Mouse (Mus musculus) embryonic stem cell, embryonic (primary cell): ENCODE measurements around the gene Vegfa.

Experiments used
- CTCF ChIA-PET, 4 experiments: fragments of 300-600 bp in 2 of 4; fragments of 350-600 bp in 2 of 4; sonication (Branson Sonifier 250); formaldehyde crosslinking; loops; one replicate each; lab custom pipeline; 2022; ENCODE audit warnings: inconsistent platforms in 2 of 4; lab: Charles Lee
- POLR2A ChIA-PET, 4 experiments: fragments of 300-600 bp in 2 of 4; fragments of 350-600 bp in 2 of 4; sonication (Branson Sonifier 250); formaldehyde crosslinking; loops; one replicate each; lab custom pipeline; 2022; ENCODE audit warnings: antibody characterized with exemption in 4 of 4, inconsistent platforms in 1 of 4; lab: Charles Lee

The Vegfa gene

GRCm38 (mm10) chr17:46038906-46039305, 6.7 kb upstream of the Vegfa start:
- POLR2A ChIA-PET = interaction anchor here in 2 of 4 experiments (0.8 to 1.5 kb wide), 4 partner anchors 31 to 166 kb away, joined by 3 to 4 read pairs (median 4); no protein-coding TSS in a partner anchor
- CTCF ChIA-PET = interaction anchor here (0.6 to 2.8 kb wide), 9 partner anchors 9 to 305 kb away, joined by 3 to 11 read pairs (median 3); partner anchors contain the start of gene 1600014C23Rik (in 1 of the 4)

- ChIA-PET POLR2A (interaction anchor here in 1 of 4 experiments (1.1 kb wide), 1 partner anchor 60 kb away, joined by 3 read pairs; no protein-coding TSS in a partner anchor), CTCF (interaction anchor here in 2 of 4 experiments (0.6 to 0.7 kb wide), 2 partner anchors 163 to 315 kb away, joined by 3 to 4 read pairs; no protein-coding TSS in a partner anchor)
Observed at GRCm38 (mm10) chr17:46036400-46036799, 4.2 kb upstream of the Vegfa start.

DNA sequence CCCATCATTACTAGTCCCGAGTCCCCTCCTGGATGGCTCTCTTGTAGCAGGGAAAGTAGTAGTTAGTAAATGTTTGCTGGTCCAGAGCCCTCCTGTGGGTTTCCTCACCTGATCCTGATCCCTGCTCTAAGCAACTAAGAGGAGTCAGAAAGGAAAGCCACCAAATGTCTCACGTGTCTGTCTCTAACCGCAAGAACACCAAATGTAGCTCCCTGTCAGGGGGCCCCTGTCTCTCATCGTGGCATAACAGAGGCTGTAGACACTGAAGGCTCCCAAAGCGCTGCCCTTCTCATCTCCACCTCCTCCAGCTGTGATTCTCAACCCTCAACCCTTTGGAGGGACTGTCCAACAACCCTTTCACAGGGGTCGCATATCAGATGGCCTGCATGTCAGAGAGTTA, 1.9 kb upstream of the Vegfa start:
- ChIA-PET POLR2A (interaction anchor here in 3 of 4 experiments (0.6 to 3.8 kb wide), 14 partner anchors 8 to 289 kb away, joined by 3 to 60 read pairs (median 6); no protein-coding TSS in a partner anchor), CTCF (interaction anchor here in 3 of 4 experiments (0.5 to 3.4 kb wide), 11 partner anchors 9 to 306 kb away, joined by 3 to 47 read pairs (median 5); partner anchors contain the start of gene 1600014C23Rik (in 2 of the 3))

- ChIA-PET CTCF (interaction anchor here (0.5 to 3.4 kb wide), 53 partner anchors 9 to 1920 kb away, joined by 3 to 47 read pairs (median 5); partner anchors contain the start of gene 1600014C23Rik (in 2 of the 4)), POLR2A (interaction anchor here (0.5 to 3.8 kb wide), 52 partner anchors 8 to 1513 kb away, joined by 3 to 60 read pairs (median 6); partner anchors contain the start of genes 1600014C23Rik (in 2 of the 4), Mrpl14 (in 1 of the 4) and Mrps18a (in 1 of the 4))
Observed at GRCm38 (mm10) chr17:46033607-46034006, 1.4 kb upstream of the Vegfa start.

DNA sequence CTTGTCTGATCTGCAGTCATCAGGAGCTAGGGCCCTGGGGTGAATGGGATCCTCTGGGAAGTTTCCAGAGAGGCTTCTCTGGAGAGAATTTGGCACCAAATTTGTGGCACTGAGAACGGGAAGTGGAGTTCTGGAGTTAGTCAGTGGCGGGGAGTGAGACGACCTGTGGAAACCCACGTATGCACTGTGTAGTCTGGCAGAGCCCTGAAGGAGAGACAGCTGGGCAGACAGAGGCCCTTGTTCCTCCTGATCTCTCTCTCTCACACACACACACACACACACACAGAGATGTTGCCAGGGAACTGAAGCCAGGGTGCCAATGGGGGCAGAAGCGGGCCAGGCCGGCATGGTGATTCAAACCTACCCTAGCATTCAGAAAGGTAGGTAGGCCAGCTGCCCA, 953 bp upstream of the Vegfa start:
- CTCF ChIA-PET = interaction anchor here (0.5 to 3.4 kb wide), 89 partner anchors 8 to 1920 kb away, joined by 3 to 47 read pairs (median 5); partner anchors contain the start of gene 1600014C23Rik (in 2 of the 4)
- POLR2A ChIA-PET = interaction anchor here (0.5 to 3.8 kb wide), 95 partner anchors 9 to 1513 kb away, joined by 3 to 60 read pairs (median 6); partner anchors contain the start of genes 1600014C23Rik (in 2 of the 4), Mad2l1bp (in 2 of the 4), Crip3 (in 1 of the 4) and Mrpl14 (in 1 of the 4)

DNA sequence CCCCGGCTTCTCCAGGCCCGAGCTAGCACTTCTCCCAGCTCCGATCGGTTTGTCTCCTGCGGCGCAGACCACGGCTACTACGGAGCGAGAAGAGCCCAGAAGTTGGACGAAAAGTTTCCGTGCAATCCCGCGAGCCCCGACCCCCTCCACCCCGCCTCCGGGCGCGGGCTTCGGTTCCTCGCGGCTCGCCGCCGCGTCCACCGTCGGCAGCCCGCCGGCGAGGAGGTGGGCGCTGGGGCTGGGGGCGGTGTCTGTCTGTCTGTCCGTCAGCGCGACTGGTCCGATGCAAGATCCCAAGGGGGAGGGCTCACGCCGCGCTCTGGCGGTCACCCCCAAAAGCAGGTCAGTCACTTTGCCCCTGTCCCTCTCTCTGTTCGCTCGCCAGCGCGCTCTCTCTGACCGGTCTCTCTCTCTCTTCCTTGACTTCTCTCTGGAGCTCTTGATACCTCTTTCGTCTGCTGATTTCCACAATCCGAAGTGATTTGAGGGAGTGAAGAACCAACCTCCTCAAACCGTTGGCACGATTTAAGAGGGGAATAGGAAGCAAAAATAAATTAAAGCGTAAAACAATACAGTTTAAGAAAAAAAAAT, 453 bp downstream of the Vegfa start:
- CTCF ChIA-PET = interaction anchor here (0.5 to 3.4 kb wide), 55 partner anchors 10 to 340 kb away, joined by 3 to 47 read pairs (median 5); partner anchors contain the start of gene 1600014C23Rik (in 2 of the 4)
- POLR2A ChIA-PET = interaction anchor here (0.5 to 3.8 kb wide), 137 partner anchors 9 to 1163 kb away, joined by 3 to 60 read pairs (median 5); partner anchors contain the start of genes 1600014C23Rik (in 2 of the 4), Gtpbp2 (in 2 of the 4), Mad2l1bp (in 2 of the 4) and Crip3 (in 1 of the 4)

GRCm38 (mm10) chr17:46030731-46031620, 1.2 kb downstream of the Vegfa start:
- ChIA-PET POLR2A (interaction anchor here (0.5 to 3.8 kb wide), 83 partner anchors 8 to 1164 kb away, joined by 3 to 60 read pairs (median 5); partner anchors contain the start of genes 1600014C23Rik (in 2 of the 4), Gtpbp2 (in 1 of the 4), Hsp90ab1 (in 1 of the 4) and Mad2l1bp (in 1 of the 4)), CTCF (interaction anchor here (0.5 to 3.0 kb wide), 19 partner anchors 13 to 307 kb away, joined by 3 to 46 read pairs (median 4); no protein-coding TSS in a partner anchor)

DNA sequence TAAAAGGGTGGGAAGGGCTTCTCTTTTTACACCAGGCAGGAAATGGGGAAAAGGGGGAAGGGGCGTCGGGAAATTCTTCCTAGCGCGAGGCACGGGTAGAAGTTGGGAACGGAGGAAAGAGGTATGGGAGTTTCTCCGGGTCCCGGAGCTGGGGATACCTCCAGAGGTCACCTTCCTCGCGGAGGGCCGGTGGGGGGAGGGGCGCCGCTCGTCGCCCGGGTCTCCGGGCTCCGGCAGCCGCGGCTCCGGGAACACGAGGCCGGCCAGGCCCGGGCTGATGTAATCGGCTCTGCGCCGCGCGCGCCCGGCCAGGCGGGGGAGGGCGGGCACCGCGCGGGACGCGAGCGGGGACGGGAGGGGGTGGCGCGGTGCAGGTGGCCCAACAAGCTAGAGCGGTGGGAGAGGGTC, 1.8 kb downstream of the Vegfa start:
- ChIA-PET POLR2A (interaction anchor here in 3 of 4 experiments (0.6 to 3.8 kb wide), 14 partner anchors 10 to 297 kb away, joined by 3 to 60 read pairs (median 4); partner anchors contain the start of gene 1600014C23Rik (in 2 of the 3)), CTCF (interaction anchor here in 3 of 4 experiments (0.6 to 2.8 kb wide), 4 partner anchors 279 to 1325 kb away, joined by 3 to 9 read pairs (median 4); partner anchors contain the start of gene 1600014C23Rik (in 1 of the 3))

GRCm38 (mm10) chr17:46029554-46030207, 2.5 kb downstream of the Vegfa start:
- CTCF ChIA-PET = interaction anchor here (0.6 to 2.8 kb wide), 7 partner anchors 181 to 1325 kb away, joined by 3 to 9 read pairs (median 4); partner anchors contain the start of gene 1600014C23Rik (in 1 of the 4)
- POLR2A ChIA-PET = interaction anchor here in 3 of 4 experiments (0.6 to 2.8 kb wide), 20 partner anchors 10 to 456 kb away, joined by 3 to 23 read pairs (median 4); no protein-coding TSS in a partner anchor

GRCm38 (mm10) chr17:46029052-46029553, 3.1 kb downstream of the Vegfa start:
- CTCF ChIA-PET = interaction anchor here in 3 of 4 experiments (0.9 to 2.8 kb wide), 7 partner anchors 70 to 296 kb away, joined by 3 to 17 read pairs (median 4); partner anchors contain the start of gene 1600014C23Rik (in 1 of the 3)
- POLR2A ChIA-PET = interaction anchor here in 3 of 4 experiments (0.6 to 3.8 kb wide), 31 partner anchors 9 to 455 kb away, joined by 3 to 23 read pairs (median 4); partner anchors contain the start of gene Gtpbp2 (in 1 of the 3)

GRCm38 (mm10) chr17:46028210-46029051, 3.7 kb downstream of the Vegfa start:
- ChIA-PET POLR2A (interaction anchor here (0.6 to 3.8 kb wide), 62 partner anchors 8 to 304 kb away, joined by 3 to 23 read pairs (median 4); partner anchors contain the start of genes Gtpbp2 (in 1 of the 4) and Mad2l1bp (in 1 of the 4)), CTCF (interaction anchor here (0.5 to 2.8 kb wide), 56 partner anchors 9 to 372 kb away, joined by 3 to 18 read pairs (median 4); partner anchors contain the start of genes Mad2l1bp (in 2 of the 4) and 1600014C23Rik (in 1 of the 4))

DNA sequence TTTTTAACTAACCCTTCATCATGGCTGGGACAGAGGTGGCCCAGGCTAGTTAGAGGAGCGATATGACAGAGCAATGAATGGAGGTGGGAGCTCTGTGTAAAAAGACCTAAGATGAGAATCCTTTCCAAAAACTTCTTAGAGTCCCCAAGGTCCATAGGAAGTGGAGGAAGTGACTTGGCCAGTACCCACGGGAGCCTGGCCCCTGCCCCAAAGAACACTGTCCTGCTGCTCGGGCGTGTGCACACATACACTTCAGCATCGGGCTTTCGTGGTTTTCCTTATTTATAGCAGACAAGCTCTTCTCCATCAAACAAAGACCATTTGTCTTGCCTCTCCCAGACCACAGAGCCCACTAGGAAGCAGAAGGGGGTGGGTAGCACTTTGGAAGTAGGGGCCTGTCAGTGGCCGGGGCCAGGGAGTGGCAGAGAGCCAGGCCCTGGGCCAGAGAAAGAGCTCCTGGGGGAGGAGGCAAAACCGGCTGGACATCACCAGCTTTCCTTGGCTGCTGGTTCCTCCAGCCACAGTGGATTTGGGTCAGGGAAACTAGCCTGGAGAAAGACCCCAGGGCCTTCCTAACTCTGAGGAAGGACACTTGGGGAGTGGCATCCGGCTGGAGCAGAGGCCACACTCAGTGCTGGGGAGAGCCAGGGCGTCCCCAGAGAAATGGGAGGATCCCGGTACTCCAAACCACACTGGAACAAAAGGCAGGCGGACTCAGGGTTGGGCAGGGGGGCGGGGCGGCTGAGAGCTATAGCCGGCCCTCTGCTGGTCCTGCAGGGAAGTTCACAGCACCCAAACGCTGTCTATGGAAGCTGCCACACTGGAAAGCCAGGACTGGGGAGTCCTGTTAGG, 4.9 kb downstream of the Vegfa start:
- CTCF ChIA-PET = interaction anchor here (0.5 to 2.8 kb wide), 64 partner anchors 8 to 371 kb away, joined by 3 to 18 read pairs (median 4); partner anchors contain the start of genes Mad2l1bp (in 2 of the 4) and 1600014C23Rik (in 1 of the 4)
- POLR2A ChIA-PET = interaction anchor here (0.6 to 3.8 kb wide), 60 partner anchors 8 to 827 kb away, joined by 3 to 23 read pairs (median 4); partner anchors contain the start of gene Mad2l1bp (in 2 of the 4)

DNA sequence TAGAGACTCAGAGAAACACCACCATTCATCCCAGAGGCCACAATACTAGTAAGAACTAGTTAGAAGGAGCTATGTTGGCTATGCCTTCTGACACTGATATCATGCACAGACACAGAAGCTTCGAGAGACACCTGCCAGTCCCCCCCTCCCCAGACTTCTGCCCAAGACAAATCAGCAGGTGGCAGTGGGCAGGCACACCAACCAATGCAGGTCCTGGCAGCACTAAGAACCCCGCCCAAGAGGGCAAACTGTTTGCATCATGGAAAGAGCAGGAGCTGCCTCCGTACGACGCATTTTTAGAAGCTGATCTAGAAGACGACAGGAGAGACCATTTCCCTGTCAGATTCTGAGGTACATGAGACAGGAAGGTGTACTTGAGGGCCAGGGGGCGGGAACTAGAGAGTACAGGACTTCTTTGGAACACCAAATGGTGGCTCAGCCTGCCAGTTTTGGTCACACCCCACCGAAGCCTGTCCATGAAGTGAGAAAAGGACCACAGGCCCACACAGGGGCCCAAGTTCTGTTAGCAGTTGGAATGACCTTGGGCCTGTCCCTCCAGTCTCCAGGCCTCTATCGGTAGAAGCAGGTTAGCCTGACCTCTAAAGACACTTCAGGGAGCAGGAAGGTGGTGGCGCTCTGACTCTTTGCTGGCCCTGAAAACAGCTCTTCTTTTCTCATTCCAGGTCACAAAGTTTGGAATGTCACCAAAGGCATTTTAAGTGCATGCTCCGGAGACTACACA, 6.1 kb downstream of the Vegfa start:
- ChIA-PET CTCF (interaction anchor here in 3 of 4 experiments (0.8 to 2.2 kb wide), 11 partner anchors 13 to 302 kb away, joined by 3 to 18 read pairs (median 5); no protein-coding TSS in a partner anchor), POLR2A (interaction anchor here in 3 of 4 experiments (0.8 to 3.8 kb wide), 21 partner anchors 9 to 219 kb away, joined by 3 to 18 read pairs (median 4); partner anchors contain the start of gene Mad2l1bp (in 1 of the 3))
